Mouse (Mus musculus) heart, adult 2 months (tissue): Measurements from ENCODE around the gene Glis3.

Experiments used
- CTCF ChIP-seq: fragments of 200-600 bp; IDR thresholded peaks from 2 replicates; pipeline ENCODE4 v1.8.1; 2022; ENCODE audit warnings: antibody characterized with exemption, mild to moderate bottlenecking, moderate library complexity
- EP300 ChIP-seq: fragments of 200-500 bp; IDR thresholded peaks from 2 replicates; pipeline ENCODE4 v1.6.1; 2011; ENCODE audit warnings: low read depth, low read length, control low read depth; ENCODE audit not compliant: insufficient read depth
- POLR2A ChIP-seq: fragments of 200-500 bp; IDR thresholded peaks from 2 replicates; pipeline ENCODE4 v1.6.1; 2011; ENCODE audit warnings: mild to moderate bottlenecking, low read depth, low read length, control low read depth; ENCODE audit not compliant: insufficient read depth

- TF ChIP-seq EP300 (no peak), POLR2A (no peak), CTCF (no peak)
Observed at GRCm38 (mm10) chr19:28650836-28651235, 29.0 kb downstream of the Glis3 start.
